Comparison of ENCODE assay signal across 7 mouse cellular contexts in genomic region chr12:91778211-91779003, GRCm38 (mm10). TPM values are rescaled to one million over a fixed set of nuclear protein-coding genes. Genes with fewer than 3 reads are reported as not detected.
DNase-seq lines count a peak whose midpoint lies in the region; ATAC-seq and TF ChIP-seq lines count a peak whose summit lies in the region.

No protein-coding gene starts in this region.

- peak overlapping the region; percentile 97 for H3K4me2 ChIP-seq in forebrain, embryonic 13.5 days
- H3K4me2 ChIP-seq in lung, postnatal 0 days (replicated peaks; ENCODE audit: low read depth, low read length) = peak overlapping the region; percentile 88

- H3K27me3 ChIP-seq in forebrain, embryonic 13.5 days = no peaks in the 10 kb centered on the region
- no peaks in the 10 kb centered on the region for H3K27me3 ChIP-seq in lung, postnatal 0 days (replicated peaks; ENCODE audit: insufficient read depth, low read length)

- peak; percentile 16 for DNase-seq in MN1 (ENCODE audit: low spot score)
- DNase-seq in adrenal gland, postnatal 36 days = peak; percentile 57 to 61
- peak; percentile 54 to 59 for DNase-seq in heart, postnatal 10 days
- peak; percentile 72 to 81 for DNase-seq in kidney, postnatal 25 days
- no peak for DNase-seq in lung, postnatal 0 days (ENCODE audit: low spot score)
- DNase-seq in ovary, postnatal 14 days (ENCODE audit: low spot score) = peak; percentile 56

- 1% methylated on average over 48 of the region's 51 CpGs for WGBS in forebrain, embryonic 13.5 days
- 1% methylated on average over 30 of the region's 51 CpGs for WGBS in lung, postnatal 0 days

- peak; percentile 87 for ATAC-seq in forebrain, embryonic 13.5 days
- peak; percentile 63 for ATAC-seq in lung, postnatal 0 days

- no peak for TF ChIP-seq EP300 in lung, postnatal 0 days (IDR thresholded peaks at IDR 0.05)

- peak overlapping the region; percentile 51 for H3K27ac ChIP-seq in forebrain, embryonic 13.5 days
- no peak overlapping the region for H3K27ac ChIP-seq in lung, postnatal 0 days (ENCODE audit: low read length)

- H3K4me3 ChIP-seq in forebrain, embryonic 13.5 days = peak overlapping the region; percentile 82
- H3K4me3 ChIP-seq in lung, postnatal 0 days (ENCODE audit: low read depth, low read length) = peak overlapping the region; percentile 55

- no peaks in the 10 kb centered on the region for H3K9me3 ChIP-seq in forebrain, embryonic 13.5 days (replicated peaks)
- H3K9me3 ChIP-seq in lung, postnatal 0 days (ENCODE audit: low read length) = no peaks in the 10 kb centered on the region

- H3K9ac ChIP-seq in forebrain, embryonic 13.5 days = peak overlapping the region; percentile 78
- peak overlapping the region; percentile 32 for H3K9ac ChIP-seq in lung, postnatal 0 days (replicated peaks; ENCODE audit: low read depth)

- intact Hi-C loops in heart, postnatal 10 days (cut with DNase I) = no loop called here

- H3K4me1 ChIP-seq in forebrain, embryonic 13.5 days = peaks cover 35% of the 10 kb centered on the region
- H3K4me1 ChIP-seq in lung, postnatal 0 days (ENCODE audit: insufficient read depth, low read depth, low read length) = peaks cover 4% of the 10 kb centered on the region; the same call in 1 of the 2 replicates

- no peaks in the 10 kb centered on the region for H3K36me3 ChIP-seq in forebrain, embryonic 13.5 days (ENCODE audit: poor library complexity, severe bottlenecking)
- H3K36me3 ChIP-seq in lung, postnatal 0 days (ENCODE audit: insufficient read depth, low read length) = no peaks in the 10 kb centered on the region

- no peak for TF ChIP-seq CTCF in lung, postnatal 0 days (IDR thresholded peaks at IDR 0.05)

RNA-seq across cellular contexts. Expression of gene Ston2, which starts 9.8 kb away (rescaled TPM):
- 10 to 100 TPM in 1 of 2 experiments, 1 to 10 TPM in 1; 4.9 to 10.2 TPM for total RNA-seq in adrenal gland, postnatal 36 days (2021)
- 10.5 and 13.2 TPM in 2 replicates for polyA plus RNA-seq in forebrain, embryonic 13.5 days (2015; fragmentation: Nextera tagmentation; extraction: Ambion mirVana)
- 1 to 10 TPM; 4.9 to 7.8 TPM for total RNA-seq in heart, postnatal 10 days (2021)
- polyA plus RNA-seq in lung, postnatal 0 days (2015; fragmentation: Nextera tagmentation; extraction: Ambion mirVana) = 6.2 and 6.8 TPM in 2 replicates
